Mouse (Mus musculus) c-Kit-positive CD71-negative TER-119-negative erythroid progenitor cells, embryonic 14.5 days (primary cell): ENCODE results near the gene Romo1.
"Not testable (repeated sequence)": the region's sequence is repeated elsewhere in the genome, so short reads cannot be mapped to it uniquely, and the experiment has no call there.

Experiments
- DNase-seq: peaks from one replicate; pipeline ENCODE4 v3.0.0-alpha.2; 2013; ENCODE audit warnings: low read depth

Gene Romo1

DNA sequence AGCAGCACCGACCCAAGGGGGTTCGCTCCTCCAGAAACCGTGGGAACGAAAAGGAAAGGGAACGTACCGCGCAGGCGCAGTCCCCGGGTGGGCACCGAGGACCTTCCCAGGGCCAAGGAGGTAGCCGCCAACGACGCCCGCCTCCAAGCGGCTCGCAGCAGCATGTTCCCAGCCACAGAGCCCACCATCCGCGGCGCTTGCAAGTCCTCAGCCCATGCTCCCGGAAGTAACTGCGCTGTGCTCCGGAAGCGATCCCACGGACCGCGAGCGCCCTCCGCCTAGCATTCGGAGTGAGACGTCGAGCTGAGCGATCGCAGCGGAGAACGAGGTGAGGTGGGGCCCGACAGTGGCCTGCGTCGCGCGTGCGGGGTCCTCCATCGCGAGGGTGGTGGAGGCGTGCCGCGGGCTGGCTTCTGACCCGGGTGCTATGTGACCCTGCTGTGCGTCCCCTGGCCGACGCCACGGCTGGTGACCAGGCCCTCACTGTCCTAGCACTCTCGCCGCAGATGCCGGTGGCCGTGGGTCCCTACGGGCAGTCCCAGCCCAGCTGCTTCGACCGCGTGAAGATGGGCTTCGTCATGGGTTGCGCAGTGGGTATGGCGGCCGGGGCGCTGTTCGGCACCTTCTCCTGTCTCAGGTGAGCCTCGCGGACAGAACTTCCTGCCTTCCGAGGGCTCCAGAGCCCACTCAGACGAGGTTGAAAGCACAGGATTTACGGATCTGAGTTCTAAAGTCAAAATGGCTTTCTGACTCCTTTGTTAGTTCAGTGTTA lies at the start of gene Romo1, which contains the start of gene Nfs1:
Gene Romo1 (plus strand): TSS at position 87 of the 772 bp plus-strand sequence.
Gene Nfs1 (minus strand): TSS at position 234 of the 772 bp plus-strand sequence.
- peak; percentile 89 for DNase-seq

DNA sequence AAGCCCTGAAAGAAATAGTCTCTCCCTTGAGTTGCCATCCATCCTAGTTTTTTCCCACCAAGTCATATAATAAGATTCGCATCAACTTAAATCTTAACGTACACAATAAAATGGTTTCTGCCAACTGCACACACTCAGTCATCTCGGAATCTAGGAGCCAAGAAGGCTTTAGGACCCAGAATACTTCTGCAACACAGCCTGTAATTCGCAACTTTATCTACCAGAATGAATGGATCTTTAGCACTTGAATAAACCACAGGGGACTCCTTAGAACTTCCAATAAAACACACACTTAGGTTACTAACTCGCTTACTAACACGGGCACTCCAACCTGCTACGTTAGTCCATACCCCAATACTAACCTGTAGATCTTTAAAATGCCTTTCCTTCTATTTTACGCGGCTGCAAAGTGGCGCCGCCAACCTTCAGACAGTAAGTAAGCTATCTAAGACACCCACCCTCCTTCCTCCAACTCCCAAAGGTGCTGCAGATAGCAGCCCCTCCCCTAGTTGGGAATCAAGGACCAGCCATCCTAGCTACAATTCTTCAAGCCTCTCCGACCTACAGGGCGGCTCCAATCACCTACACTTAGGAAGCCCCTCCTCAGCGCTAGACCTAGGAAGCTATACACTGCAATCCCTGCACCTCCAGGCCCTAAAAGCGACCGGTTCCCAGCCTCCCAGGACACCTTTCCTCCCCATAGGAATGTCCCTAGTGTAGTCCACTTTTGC lies 33.0 kb upstream of the Romo1 start:
- peak; percentile 20 for DNase-seq

DNA sequence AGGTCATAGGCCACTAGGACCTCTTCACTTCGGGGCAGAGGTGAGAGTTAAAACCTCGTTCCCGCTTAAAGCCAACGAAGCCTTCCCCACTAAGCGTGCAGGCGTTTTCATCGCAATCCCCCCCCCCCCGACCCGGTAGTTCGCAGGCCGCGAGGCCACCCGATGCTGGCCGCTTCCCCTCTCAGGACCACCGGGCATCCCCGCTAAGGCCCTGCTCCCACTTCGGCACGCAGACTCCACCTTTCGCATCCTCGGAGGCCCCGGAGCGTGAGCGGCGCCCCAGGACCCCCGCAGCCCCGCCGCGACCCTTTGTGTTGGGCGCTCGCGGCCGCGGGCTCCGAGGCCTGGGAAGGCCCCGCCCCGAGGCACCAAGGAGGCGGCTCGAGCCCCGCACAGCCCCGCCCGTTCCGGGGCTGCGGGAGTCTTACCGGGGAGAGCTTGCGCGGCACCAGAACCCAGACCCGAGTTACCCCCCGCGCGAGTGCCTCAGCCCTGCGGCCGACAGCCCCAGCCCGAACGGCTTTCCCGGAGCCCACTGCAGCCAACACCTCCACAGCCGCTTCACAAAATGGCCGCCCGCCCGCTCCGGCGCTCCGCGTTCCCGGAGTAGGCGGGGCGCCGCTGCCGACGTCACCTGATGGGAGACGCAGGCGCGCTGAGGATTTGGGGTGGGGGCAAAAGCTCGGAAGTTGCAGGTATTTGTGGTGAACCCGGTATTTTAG lies 32.3 kb upstream of the Romo1 start, which contains the start of the genes Cpne1 and Rbm12:
Gene Cpne1 (minus strand): TSS at position 608 of the 722 bp plus-strand sequence.
Gene Rbm12 (minus strand): TSS at position 621 of the 722 bp plus-strand sequence.
- peak; percentile 88 for DNase-seq

DNA sequence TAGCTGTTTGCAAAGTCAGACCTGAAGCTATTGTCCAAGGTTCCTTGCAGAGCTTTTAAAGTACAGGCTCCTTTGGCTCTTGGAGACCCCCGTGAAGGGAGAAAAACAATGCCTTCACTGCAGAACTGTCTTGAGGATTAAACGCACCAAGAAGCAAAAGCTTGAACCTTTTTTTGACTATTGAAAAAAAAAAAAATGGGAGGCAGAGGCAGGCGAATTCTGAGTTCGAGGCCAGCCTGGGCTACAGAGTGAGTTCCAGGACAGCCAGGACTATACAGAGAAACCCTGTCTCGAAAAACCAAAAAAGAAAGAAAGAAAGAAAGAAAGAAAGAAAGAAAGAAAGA lies 31.8 kb upstream of the Romo1 start:
- DNase-seq = not testable (repeated sequence)

DNA sequence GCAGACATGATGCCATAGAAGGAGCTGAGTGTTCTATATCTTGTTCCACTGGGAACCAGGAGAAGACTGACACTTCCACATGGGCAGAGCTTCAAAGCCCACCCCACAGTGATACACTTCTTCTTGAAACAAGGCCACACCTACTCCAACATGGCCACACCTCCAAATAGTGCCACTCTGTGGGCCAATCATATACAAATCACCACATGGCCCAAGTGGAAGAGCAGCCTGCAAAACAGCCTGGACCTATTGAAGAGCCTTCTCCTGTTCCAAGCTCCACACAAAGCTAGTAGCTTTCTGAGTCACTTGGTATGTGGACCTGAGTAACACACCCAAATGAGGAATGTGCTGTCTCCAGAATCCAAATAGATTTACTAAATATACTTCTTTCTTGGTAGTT lies 24.3 kb upstream of the Romo1 start:
- DNase-seq = no peak

DNA sequence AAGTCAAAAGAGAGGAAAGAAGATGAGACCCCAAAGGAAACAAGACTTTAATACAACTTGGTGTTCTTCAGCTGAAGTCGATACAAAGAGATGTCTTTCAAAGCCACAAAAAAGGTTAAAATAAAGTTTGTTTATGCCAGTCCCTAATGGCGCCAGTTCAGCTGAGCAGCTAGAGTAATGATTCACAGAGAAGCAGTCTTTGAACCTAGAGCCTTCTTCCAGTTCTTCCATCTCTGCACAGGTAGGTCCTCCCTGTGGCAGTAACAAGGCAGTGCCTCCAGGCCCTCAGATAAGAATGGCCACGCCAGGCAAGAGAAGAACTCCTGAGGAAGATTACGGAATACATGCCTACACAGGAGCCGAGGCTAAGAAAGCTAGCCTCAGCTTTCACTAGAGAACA lies 20.1 kb upstream of the Romo1 start:
- DNase-seq = no peak

DNA sequence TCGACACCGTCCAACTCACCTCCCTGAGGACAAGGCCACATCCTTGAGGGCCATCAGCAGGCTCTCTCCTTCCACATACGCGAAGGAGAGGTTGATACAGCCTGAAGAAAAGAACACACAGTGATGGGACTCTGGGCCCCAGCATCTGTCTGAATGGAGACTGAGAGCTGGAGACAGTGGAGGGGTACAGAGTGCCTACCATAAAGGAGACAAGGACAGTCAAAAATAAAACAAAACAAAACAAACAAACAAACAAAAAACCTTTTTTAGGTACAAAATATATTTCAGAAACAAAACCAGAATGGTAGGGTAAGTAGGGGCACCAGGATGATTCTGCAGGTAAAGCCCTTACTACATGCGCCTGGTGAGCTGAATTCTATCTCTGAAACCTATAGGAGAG lies 16.8 kb upstream of the Romo1 start, which contains the start of gene Gm28036:
Gene Gm28036 (minus strand): TSS at position 101 of the 400 bp plus-strand sequence.
- no peak for DNase-seq

DNA sequence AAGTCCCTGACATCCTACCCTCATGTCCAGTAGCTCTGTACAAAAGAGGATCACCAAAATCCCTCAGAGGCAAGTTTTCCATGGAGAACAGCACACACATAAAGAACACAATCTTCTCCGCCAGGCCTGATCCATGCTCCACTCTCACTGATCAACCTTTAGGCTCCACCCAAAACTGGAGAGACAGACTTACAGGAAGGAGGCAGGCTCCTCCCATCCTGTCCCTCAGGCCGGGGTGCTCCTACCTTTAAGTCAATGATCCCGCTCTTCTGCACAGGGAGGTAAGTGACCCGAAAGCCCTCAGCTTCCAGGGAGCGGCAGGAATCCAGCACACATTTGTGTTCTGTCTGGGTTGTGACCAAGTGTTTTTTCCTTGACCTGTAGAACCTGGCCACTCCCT lies 9.7 kb upstream of the Romo1 start:
- no peak for DNase-seq

DNA sequence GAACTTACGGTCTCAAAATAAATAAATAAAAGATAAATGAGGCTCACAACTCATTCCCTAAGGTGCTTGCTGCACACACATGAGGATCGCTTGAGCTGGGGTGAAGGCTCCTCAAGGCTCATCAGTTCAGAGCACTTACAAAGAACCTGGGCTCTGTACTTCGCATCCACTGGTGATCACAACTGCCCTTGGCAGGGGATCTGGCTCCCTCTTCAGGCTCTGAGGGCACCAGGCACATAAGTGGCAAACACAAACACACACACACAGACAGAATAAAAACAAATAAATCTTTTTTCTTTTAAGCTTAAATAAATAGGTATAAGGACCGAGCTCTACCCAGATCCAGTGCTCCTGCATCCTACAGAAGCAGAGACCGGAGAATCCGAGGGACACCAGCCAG lies 8.1 kb upstream of the Romo1 start:
- DNase-seq = no peak

DNA sequence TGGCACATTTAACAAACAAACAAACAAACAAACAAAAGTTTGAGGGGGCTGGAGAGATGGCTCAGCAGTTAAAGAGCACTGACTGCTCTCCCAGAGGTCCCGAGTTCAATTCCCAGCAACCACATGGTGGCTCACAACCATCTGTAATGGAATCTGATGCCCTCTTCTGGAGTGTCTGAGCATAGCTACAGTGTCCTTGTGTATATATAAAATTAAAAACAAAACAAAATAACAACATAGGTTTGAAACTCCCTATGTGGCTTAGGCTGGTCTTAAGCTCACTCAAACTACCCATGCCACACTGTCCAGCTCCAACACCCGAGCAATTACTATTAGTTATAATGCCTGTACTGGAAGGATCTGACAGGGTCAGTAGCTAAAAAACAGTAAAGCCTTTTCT lies 1.0 kb upstream of the Romo1 start:
- DNase-seq = no peak

DNA sequence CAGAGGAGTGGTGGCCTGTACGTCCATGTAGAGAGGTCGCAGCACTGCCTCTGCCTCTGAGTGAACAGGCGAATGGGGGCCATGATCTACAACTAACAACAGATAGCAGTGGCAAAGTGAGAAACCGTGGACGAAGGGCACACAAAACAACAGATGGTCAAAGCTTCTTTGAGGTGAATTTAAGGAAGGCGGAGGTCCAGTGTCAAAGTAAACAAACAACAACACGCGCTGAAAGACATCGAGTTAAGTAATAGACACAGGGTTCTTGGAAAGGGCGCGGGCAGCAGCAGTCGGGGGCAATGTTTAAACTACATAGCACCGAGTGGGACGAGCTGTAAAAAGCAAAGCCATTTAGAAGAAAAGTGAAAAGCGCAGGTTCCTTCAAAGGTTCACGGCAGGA lies 472 bp upstream of the Romo1 start:
- DNase-seq = no peak

DNA sequence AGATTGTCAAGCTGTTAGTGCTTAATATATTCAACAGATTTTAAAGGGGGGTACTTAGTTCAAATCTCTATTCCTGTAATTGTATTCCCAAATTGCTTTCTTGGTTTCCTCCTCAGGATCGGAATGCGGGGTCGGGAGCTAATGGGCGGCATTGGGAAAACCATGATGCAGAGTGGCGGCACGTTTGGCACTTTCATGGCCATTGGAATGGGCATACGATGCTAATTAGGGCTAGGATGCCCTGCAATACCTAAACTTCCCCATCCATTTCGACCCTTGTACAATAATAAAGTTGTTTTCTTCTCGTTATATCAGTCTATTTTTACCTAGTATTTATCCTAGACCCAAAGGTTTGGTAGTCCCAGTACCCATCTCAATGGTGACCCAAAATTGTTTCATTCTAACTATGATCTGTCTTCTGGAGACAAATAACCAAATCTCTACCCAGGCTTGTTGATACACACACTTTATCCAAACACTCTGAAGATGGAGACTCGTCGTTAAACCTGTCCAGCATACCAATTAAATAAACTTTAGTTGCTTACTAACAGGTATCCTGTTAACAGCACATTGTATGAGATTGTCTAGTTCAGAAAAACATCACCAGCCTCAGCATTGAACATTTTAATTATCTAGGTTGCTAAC lies 1.8 kb downstream of the Romo1 start:
- DNase-seq = no peak

DNA sequence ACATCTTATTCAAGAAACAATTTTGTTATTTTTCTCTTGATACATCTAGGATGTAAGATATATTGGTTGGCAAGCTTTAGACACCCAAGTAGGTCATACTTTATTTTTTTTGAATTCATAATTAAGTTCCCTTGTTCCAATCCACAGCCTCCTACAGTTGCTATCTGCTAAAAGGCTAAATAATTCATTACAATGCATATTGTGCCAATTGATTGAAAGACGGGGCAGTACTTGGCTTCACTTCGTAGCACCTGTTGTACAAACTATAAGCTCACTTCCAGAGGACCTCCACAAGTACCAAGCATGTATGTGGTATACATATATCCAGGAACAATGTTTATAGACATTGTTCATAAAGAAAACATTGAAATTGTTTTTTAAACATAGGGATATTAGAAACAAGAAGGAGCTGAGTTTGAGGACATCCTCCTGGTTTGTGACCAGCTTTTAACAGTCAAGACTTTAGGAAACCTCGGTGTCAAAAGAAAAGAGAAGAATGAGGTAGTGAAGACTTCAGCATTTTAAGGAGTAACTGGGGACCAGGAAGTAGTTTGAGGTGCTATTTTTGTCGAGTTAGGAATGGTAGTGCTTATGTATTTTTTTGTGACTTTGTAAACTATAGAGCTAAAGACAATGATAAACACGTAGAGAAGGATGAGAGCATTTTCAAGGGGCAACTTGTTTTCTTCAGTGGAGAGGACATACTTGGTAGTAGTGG lies 2.6 kb downstream of the Romo1 start:
- DNase-seq = no peak

DNA sequence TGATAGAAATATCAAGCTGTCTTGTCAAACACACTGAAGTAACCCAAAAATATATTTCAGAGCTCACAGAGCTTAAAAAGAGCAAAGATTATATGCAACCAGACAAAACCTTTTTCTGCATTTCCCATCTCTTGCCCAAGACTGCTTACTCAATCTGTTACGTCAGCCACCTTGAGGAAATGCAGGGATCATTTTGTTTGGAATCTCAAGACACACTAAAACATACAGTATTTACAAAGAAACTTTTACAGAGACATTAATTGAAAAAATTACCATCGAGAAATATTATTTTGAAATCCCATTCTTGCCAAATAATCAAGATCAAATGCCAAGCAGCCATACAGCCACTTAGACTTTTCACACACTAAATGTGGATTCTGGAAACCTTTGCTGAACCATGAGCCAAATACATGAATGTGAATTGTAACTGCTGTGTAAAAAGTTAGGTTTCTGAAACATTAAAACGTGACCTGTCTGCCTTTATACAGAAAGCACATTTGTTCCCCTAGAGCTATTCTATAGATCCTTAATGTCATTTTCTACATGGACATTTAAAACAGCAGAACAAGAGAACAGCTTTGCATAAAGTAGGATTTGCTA lies 3.6 kb downstream of the Romo1 start:
- no peak for DNase-seq

DNA sequence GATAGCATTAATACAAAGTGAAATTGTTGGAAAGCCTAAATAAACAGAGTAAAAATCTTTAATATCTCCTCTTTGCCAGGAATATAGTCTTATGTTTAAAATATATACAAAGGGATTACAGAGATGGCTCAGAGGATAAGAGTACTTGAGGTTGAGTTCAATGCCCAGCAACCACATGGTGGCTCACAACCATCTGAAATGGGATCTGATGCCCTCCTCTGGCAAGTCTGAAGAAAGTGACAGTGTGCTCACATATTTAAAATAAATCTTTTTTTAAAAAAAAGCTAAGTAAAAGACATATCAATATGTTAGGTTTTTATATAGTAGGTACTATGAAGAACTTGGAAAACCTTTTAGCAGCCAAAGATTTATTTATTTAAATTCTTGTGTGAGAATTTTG lies 7.7 kb downstream of the Romo1 start:
- DNase-seq = no peak

DNA sequence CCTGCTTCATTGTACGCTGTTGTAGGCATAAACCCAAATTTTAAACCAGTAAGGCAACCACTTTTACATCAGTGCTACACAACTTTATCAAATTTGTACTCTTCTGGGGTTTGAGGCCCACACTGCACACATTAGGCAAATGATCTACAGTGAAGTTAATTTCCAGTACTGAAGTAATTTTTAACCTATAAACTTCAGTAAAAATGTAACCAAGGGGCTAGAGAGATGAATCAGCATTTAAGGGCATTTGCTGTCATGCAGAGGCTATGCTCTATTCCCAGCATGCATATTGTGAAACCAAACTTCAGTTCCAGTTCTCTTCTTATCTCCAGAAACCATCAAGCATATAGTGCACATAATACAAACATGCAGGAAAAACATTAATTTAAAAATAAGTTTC lies 21.6 kb downstream of the Romo1 start:
- DNase-seq = no peak

DNA sequence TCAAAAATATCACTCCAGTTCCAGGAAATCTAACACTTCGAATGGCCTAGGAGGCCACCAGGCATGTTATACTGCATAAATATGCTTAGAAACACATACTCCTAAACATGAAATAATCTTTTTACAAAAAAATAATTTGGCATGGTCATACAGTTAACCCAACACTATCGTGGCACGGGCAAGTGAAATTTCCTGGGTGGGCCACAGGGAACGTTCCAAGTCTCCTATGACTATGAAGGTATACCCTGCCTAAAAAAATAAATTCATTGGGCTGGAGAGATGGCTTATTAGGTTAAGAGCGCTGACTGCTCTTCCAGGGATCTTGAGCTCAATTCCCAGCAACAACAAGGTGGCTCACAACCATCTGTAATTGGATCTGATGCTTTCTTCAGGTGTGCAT lies 22.7 kb downstream of the Romo1 start:
- no peak for DNase-seq

DNA sequence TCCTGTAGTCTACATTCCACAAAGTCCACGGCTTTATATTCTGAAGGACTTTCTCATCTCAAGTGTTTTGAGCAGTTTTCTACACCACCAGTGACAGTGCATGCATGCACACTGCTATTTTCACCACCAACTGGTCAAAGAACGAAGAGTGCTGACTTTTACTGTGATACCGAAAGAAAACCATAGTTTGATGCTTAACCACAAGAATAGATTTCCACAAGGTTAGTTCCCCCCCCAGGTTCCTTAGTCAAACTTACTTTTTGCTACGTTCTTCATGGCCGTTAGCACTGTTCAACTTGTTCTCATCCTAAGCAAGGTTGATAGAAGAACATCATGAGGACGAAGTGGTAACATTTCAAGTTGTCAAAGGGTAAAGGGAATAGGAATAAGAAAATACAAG lies 33.2 kb downstream of the Romo1 start:
- no peak for DNase-seq

DNA sequence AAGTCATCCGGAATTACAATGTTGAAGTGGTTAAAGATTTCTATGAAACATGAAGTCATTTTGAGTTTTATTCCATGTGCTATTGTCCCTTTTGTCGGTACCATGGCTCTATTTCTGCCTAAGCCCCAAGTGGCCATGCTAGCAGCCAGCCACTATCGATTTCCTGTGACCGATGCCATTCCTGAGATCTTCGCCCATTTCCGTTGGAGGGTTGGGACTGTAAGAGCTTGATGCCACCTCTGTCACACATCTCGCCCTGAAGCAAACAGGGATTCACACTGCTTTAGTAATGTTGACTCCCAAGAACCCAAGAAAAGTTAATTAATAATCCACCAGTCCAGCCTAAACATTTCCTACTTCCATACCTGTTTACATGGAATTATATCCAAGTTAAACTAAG lies 33.8 kb downstream of the Romo1 start:
- no peak for DNase-seq

DNA sequence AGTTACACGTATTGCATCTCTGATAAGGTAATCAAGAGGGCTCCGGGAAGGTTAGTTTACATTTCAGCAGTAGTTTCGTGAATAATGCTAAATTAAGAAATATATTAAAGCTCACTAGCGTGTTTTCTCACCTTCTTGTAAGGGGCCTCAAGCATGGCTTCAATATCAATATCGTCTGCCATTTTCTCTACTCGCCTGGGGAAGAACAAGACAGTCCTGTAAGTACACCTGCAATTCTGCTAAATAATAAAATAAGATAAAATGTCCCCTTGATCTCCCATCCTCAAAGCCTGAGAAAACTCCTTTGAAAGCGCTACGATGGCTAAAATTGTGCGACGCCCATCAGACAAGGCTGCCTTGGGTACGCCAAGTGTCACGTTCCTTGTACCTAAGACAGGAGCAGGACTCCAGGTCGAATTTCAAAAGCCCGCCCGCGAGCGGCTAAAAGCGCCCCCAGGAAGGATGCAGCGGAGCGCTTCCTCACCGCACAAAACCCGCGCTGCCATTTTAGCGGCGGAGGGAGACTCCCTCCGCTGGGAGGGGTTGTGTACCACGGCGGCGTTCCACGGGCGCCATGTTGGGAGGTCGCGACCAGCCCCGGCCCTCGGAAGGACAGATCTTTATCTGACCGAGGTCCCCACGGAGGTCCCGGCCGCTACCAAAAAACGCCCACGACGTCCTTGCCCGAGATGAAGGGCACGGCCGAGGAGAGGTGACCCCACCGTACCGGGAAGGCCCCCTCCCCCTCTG lies 35.4 kb downstream of the Romo1 start:
- DNase-seq = peak; percentile 53

DNA sequence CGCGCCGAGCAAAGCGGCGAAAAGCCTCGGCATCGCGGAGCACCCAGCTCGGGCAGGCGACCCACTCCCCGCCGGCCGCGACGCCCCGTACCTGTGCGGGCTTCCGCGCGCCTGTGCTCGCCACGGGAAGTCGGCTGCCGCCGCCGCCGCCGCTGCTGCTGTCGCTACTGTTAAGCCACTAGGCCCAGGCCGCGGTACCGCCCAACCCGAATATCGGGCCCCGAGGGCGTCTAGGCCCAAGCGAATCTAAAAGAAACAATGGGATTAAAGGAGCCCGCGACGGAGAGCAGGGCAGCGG lies 35.9 kb downstream of the Romo1 start:
- DNase-seq = no peak
